Mouse (Mus musculus) neural tube, embryonic 15.5 days (tissue): ENCODE results near the gene Lrfn4. TPM values are rescaled to one million over a fixed set of nuclear protein-coding genes. Genes with fewer than 3 reads are reported as not detected.

Experiments
- ATAC-seq: fragments of 200-750 bp; cut with Nextera tagmentation; 2 replicates; pipeline ENCODE4 v1.8.0; 2017; ENCODE audit warnings: mild to moderate bottlenecking, moderate TSS enrichment, moderate library complexity; ENCODE audit not compliant: low FRiP score
- H3K27ac ChIP-seq: fragments of 300-500 bp; sonication (generic); replicated peaks from 2 replicates; pipeline ENCODE4 v1.5.1; 2015; ENCODE audit warnings: mild to moderate bottlenecking, inconsistent platforms
- H3K27me3 ChIP-seq: fragments of 300-500 bp; sonication (generic); replicated peaks from 2 replicates; pipeline ENCODE4 v1.6.1; 2015; ENCODE audit warnings: inconsistent platforms
- H3K36me3 ChIP-seq: fragments of 300-500 bp; sonication (generic); 2 replicates; pipeline ENCODE4 v1.6.1; 2015; ENCODE audit warnings: inconsistent platforms
- H3K4me1 ChIP-seq: fragments of 300-500 bp; sonication (generic); 2 replicates; pipeline ENCODE4 v1.6.1; 2015; ENCODE audit warnings: inconsistent platforms
- H3K4me2 ChIP-seq: fragments of 300-500 bp; sonication (generic); 2 replicates; pipeline ENCODE4 v1.6.1; 2015; ENCODE audit warnings: inconsistent platforms, mild to moderate bottlenecking, moderate library complexity
- H3K4me3 ChIP-seq: fragments of 300-500 bp; sonication (generic); replicated peaks from 2 replicates; pipeline ENCODE4 v1.5.1; 2015; ENCODE audit warnings: mild to moderate bottlenecking, inconsistent platforms
- H3K9ac ChIP-seq: fragments of 300-500 bp; sonication (generic); replicated peaks from 2 replicates; pipeline ENCODE4 v1.6.1; 2015; ENCODE audit warnings: mild to moderate bottlenecking, inconsistent platforms
- H3K9me3 ChIP-seq: fragments of 300-500 bp; sonication (generic); replicated peaks from 2 replicates; pipeline ENCODE4 v1.6.1; 2016; ENCODE audit warnings: inconsistent platforms
- WGBS: fragments of 180-500 bp; shearing (Covaris S2); methylation state at CpG from one replicate; pipeline ENCODE4 v1.1.7; 2015; ENCODE audit warnings: mixed read lengths; 5-methylcytosine and 5-hydroxymethylcytosine counted together
- microRNA-seq: library from miRNA; unstranded; fragments of <30 nt; microRNA quantifications from one replicate; pipeline ENCODE4, GENCODE M21; 2017
- polyA plus RNA-seq: library from polyadenylated mRNA; unstranded; fragments of >200 nt; fragmentation: Nextera tagmentation; extraction: Ambion mirVana; gene quantifications from 2 replicates; pipeline ENCODE4 v1.2.1, GENCODE M21; 2015

The Lrfn4 gene
- polyA plus RNA-seq, 1 experiment from 2014 or later: 12.5 TPM

GRCm38 (mm10) chr19:4565678-4566077, 49.8 kb downstream of the Lrfn4 start:
- H3K9me3 ChIP-seq: no peaks in the 10 kb centered on the region
- no peak overlapping the region for H3K9ac ChIP-seq
- WGBS: 92% methylated on average over 5 of the region's 5 CpGs
- H3K36me3 ChIP-seq: no peaks in the 10 kb centered on the region
- no peak overlapping the region for H3K27ac ChIP-seq
- ATAC-seq: no peak
- no peaks in the 10 kb centered on the region for H3K27me3 ChIP-seq
- no peak overlapping the region for H3K4me2 ChIP-seq
- H3K4me1 ChIP-seq: no peaks in the 10 kb centered on the region
- no peak overlapping the region for H3K4me3 ChIP-seq

Small RNAs within 50 kb of the gene (microRNA-seq; reads per million reads assigned to microRNA genes)
- gene Mir6986: 1.6 reads per million

Other genes starting within 250 kb of the Lrfn4 start
- 28.4 and 38.5 TPM in 2 replicates for gene Kdm2a, start 217.4 kb downstream of the Lrfn4 start, polyA plus RNA-seq
- 4.5 and 8.7 TPM in 2 replicates for gene Rhod, start 176.2 kb downstream of the Lrfn4 start, polyA plus RNA-seq
- gene Syt12, start 138.2 kb downstream of the Lrfn4 start, polyA plus RNA-seq: 8.8 TPM in 2 replicates
- 0.17 TPM in 1 of 2 replicates, not detected in the other for gene 2010003K11Rik, start 117.1 kb downstream of the Lrfn4 start, polyA plus RNA-seq
- 29.5 and 31.5 TPM in 2 replicates for gene Pcx, start 105.2 kb downstream of the Lrfn4 start, polyA plus RNA-seq
- 49.1 and 49.8 TPM in 2 replicates for gene Rce1, start 10.0 kb upstream of the Lrfn4 start, polyA plus RNA-seq
- 7.2 and 7.7 TPM in 2 replicates for gene Gm960, start 83.0 kb upstream of the Lrfn4 start, polyA plus RNA-seq
- gene Sptbn2, start 95.5 kb upstream of the Lrfn4 start, polyA plus RNA-seq: 19.0 and 25.6 TPM in 2 replicates
- gene Rbm4b, start 140.8 kb upstream of the Lrfn4 start, polyA plus RNA-seq: 119 and 132 TPM in 2 replicates
- gene Rbm4, start 178.2 kb upstream of the Lrfn4 start, polyA plus RNA-seq: 67.2 and 76.2 TPM in 2 replicates
- 14.8 and 20.1 TPM in 2 replicates for gene Gm21992, start 195.9 kb upstream of the Lrfn4 start, polyA plus RNA-seq
- gene Rbm14, start 196.0 kb upstream of the Lrfn4 start, polyA plus RNA-seq: 55.0 and 65.1 TPM in 2 replicates
- gene Ccs, start 223.7 kb upstream of the Lrfn4 start, polyA plus RNA-seq: 42.4 and 47.9 TPM in 2 replicates
- 0.37 and 0.52 TPM in 2 replicates for gene Ccdc87, start 223.7 kb upstream of the Lrfn4 start, polyA plus RNA-seq
- 74.5 and 86.5 TPM in 2 replicates for gene Ctsf, start 239.5 kb upstream of the Lrfn4 start, polyA plus RNA-seq